Mouse (Mus musculus) C2C12 (cell line): Measurements from ENCODE around the gene Frmd4b.

Source experiments
- CTCF ChIP-seq: IDR thresholded peaks from one replicate; pipeline ENCODE4 v1.5.1; 2011; ENCODE audit not compliant: control insufficient read depth, insufficient read depth, insufficient read length
- FOSL1 ChIP-seq: IDR thresholded peaks from one replicate; pipeline ENCODE4 v1.8.0; 2011; ENCODE audit warnings: mild to moderate bottlenecking, low read length; ENCODE audit not compliant: poor library complexity, insufficient read depth, severe bottlenecking
- MYOD1 ChIP-seq: IDR thresholded peaks from one replicate; pipeline ENCODE4 v1.6.1; 2011; ENCODE audit warnings: low read depth; ENCODE audit not compliant: control insufficient read depth, insufficient read length
- USF1 ChIP-seq: IDR thresholded peaks from one replicate; pipeline ENCODE4 v1.6.1; 2011; ENCODE audit warnings: low read depth, mild to moderate bottlenecking, control low read depth, moderate library complexity

GRCm38 (mm10) chr6:97353371-97353770, 264.0 kb downstream of the Frmd4b start:
- TF ChIP-seq CTCF = no peak
- TF ChIP-seq USF1 = no peak
- no peak for TF ChIP-seq MYOD1
- no peak for TF ChIP-seq FOSL1
